Mouse (Mus musculus) small intestine, adult 2 months (tissue): Measurements from ENCODE around the gene Msmb. TPM values are rescaled to one million over a fixed set of nuclear protein-coding genes. Genes with fewer than 3 reads are reported as not detected.

Experiments used
- H3K27ac ChIP-seq: fragments of 200-500 bp; 2 replicates; pipeline ENCODE4 v1.5.1; 2012; ENCODE audit warnings: low read depth, low read length, control low read depth, inconsistent platforms; ENCODE audit not compliant: insufficient read depth
- H3K27me3 ChIP-seq: fragments of 200-500 bp; 2 replicates; pipeline ENCODE4 v1.6.1; 2012; ENCODE audit warnings: mild to moderate bottlenecking, moderate library complexity, low read length, inconsistent platforms; ENCODE audit not compliant: control insufficient read depth, insufficient read depth
- H3K36me3 ChIP-seq: fragments of 200-500 bp; 2 replicates; pipeline ENCODE4 v1.6.1; 2012; ENCODE audit warnings: mild to moderate bottlenecking, low read length, control low read depth, inconsistent platforms; ENCODE audit not compliant: control insufficient read depth, insufficient read depth
- H3K4me1 ChIP-seq: fragments of 200-500 bp; 2 replicates; pipeline ENCODE4 v1.6.1; 2012; ENCODE audit warnings: low read length, inconsistent platforms, mixed read lengths; ENCODE audit not compliant: control insufficient read depth, insufficient read depth, insufficient read length
- H3K4me3 ChIP-seq: fragments of 200-500 bp; 2 replicates; pipeline ENCODE4 v1.5.1; 2012; ENCODE audit warnings: low read depth, mild to moderate bottlenecking, control low read depth, inconsistent platforms, low read length, moderate library complexity
- CTCF ChIP-seq: fragments of 200-500 bp; IDR thresholded peaks from 2 replicates; pipeline ENCODE4 v1.5.1; 2012; ENCODE audit warnings: low read depth, mild to moderate bottlenecking, control low read depth, inconsistent platforms, low read length, moderate library complexity, mixed read lengths; ENCODE audit not compliant: insufficient replicate concordance, insufficient read length; ENCODE audit errors: extremely low read depth
- POLR2A ChIP-seq: fragments of 200-500 bp; IDR thresholded peaks from 2 replicates; pipeline ENCODE4 v1.6.1; 2012; ENCODE audit warnings: low read depth, mild to moderate bottlenecking, control low read depth, inconsistent platforms, low read length, moderate library complexity
- WGBS: fragments of 180-500 bp; shearing (Covaris S2); methylation state at CpG from one replicate; pipeline ENCODE4 v1.1.7; 2018; 5-methylcytosine and 5-hydroxymethylcytosine counted together
- polyA plus RNA-seq: library from polyadenylated mRNA; depleted of rRNA; stranded (reverse); fragments of >200 nt; gene quantifications from 2 replicates; pipeline ENCODE4 v1.2.3, GENCODE M21; 2012

Gene Msmb
- polyA plus RNA-seq, 1 experiment = not detected

GRCm38 (mm10) chr14:32159690-32160246, 17.9 kb downstream of the Msmb start, which contains the start of gene Ncoa4:
Gene Ncoa4, plus strand, starts transcription at chr14:32159865.
- H3K27ac ChIP-seq = peak within 1 kb of the TSS; percentile 97
- peaks cover 15% of the 10 kb centered on the region; the same call in 1 of the 2 replicates for H3K4me1 ChIP-seq
- H3K4me3 ChIP-seq = peak within 1 kb of the TSS; percentile 94
- H3K27me3 ChIP-seq = no peaks in the 10 kb centered on the region
- no peaks in the 10 kb centered on the region for H3K36me3 ChIP-seq
- WGBS = under 1% methylated on average over 40 of the region's 40 CpGs
- TF ChIP-seq CTCF = no peak
- TF ChIP-seq POLR2A = peak; percentile 91

GRCm38 (mm10) chr14:32160563-32160962, 18.7 kb downstream of the Msmb start:
- Histone ChIP-seq H3K27ac (peak overlapping the region; percentile 97), H3K4me3 (peak overlapping the region; percentile 94), H3K4me1 (peaks cover 15% of the 10 kb centered on the region; the same call in 1 of the 2 replicates), H3K27me3 (no peaks in the 10 kb centered on the region), H3K36me3 (no peaks in the 10 kb centered on the region)
- 3% methylated on average over 7 of the region's 7 CpGs for WGBS
- TF ChIP-seq POLR2A = no peak
- TF ChIP-seq CTCF = no peak

GRCm38 (mm10) chr14:32161090-32161885, 19.5 kb downstream of the Msmb start:
- WGBS = 32% methylated on average over 12 of the region's 12 CpGs
- H3K4me3 ChIP-seq = no peak overlapping the region
- TF ChIP-seq POLR2A = no peak
- no peak for TF ChIP-seq CTCF
- peak overlapping the region; percentile 97 for H3K27ac ChIP-seq
- H3K4me1 ChIP-seq = peaks cover 15% of the 10 kb centered on the region; the same call in 1 of the 2 replicates
- H3K27me3 ChIP-seq = no peaks in the 10 kb centered on the region
- H3K36me3 ChIP-seq = no peaks in the 10 kb centered on the region

GRCm38 (mm10) chr14:32162231-32162630, 20.4 kb downstream of the Msmb start:
- 85% methylated on average over 5 of the region's 5 CpGs for WGBS
- H3K27me3 ChIP-seq = no peaks in the 10 kb centered on the region
- no peak overlapping the region for H3K27ac ChIP-seq

GRCm38 (mm10) chr14:32163203-32163888, 21.5 kb downstream of the Msmb start:
- Histone ChIP-seq H3K36me3 (no peaks in the 10 kb centered on the region), H3K4me1 (peaks cover 18% of the 10 kb centered on the region; the same call in 1 of the 2 replicates), H3K27me3 (no peaks in the 10 kb centered on the region), H3K4me3 (no peak overlapping the region), H3K27ac (peak overlapping the region; percentile 45; the same call in 1 of the 2 replicates)
- TF ChIP-seq POLR2A = no peak
- TF ChIP-seq CTCF = no peak
- WGBS = 59% methylated on average over 11 of the region's 11 CpGs

More at GRCm38 (mm10) chr14:32162231-32162630, 20.4 kb downstream of the Msmb start:
- H3K4me3 ChIP-seq = no peak overlapping the region
- no peaks in the 10 kb centered on the region for H3K36me3 ChIP-seq
- peaks cover 18% of the 10 kb centered on the region; the same call in 1 of the 2 replicates for H3K4me1 ChIP-seq
- no peak for TF ChIP-seq CTCF

- no peak for TF ChIP-seq CTCF
- TF ChIP-seq POLR2A = no peak
- Histone ChIP-seq H3K4me1 (peaks cover 13% of the 10 kb centered on the region; the same call in 1 of the 2 replicates), H3K4me3 (no peak overlapping the region), H3K27ac (peak overlapping the region; percentile 45; the same call in 1 of the 2 replicates), H3K36me3 (no peaks in the 10 kb centered on the region; the same call in 1 of the 2 replicates), H3K27me3 (no peaks in the 10 kb centered on the region)
- 42% methylated on average over 8 of the region's 8 CpGs for WGBS
Observed at GRCm38 (mm10) chr14:32164173-32165051, 22.6 kb downstream of the Msmb start.
